Mouse (Mus musculus) MEL (cell line): Measurements from ENCODE around the gene Arhgef16. TPM values are rescaled to one million over a fixed set of nuclear protein-coding genes. Genes with fewer than 3 reads are reported as not detected.

Source experiments
- DNase-seq: peaks from one replicate; pipeline ENCODE4 v3.0.0; 2011; ENCODE audit warnings: low read depth, low spot score
- H3K27ac ChIP-seq: 2 replicates; pipeline ENCODE4 v1.5.1; 2012; ENCODE audit warnings: low read depth, mild to moderate bottlenecking, control low read depth, low read length, moderate library complexity; ENCODE audit not compliant: control insufficient read depth
- H3K27me3 ChIP-seq, 2 experiments: fragments of 150-350 bp in 1 of 2; sonication (generic) in 1 of 2; 2 replicates each; pipeline ENCODE4 v1.6.1; 2012; ENCODE audit warnings: low read length in 2 of 2, mild to moderate bottlenecking in 2 of 2, improper control_type of control experiment in 1 of 2, moderate library complexity in 1 of 2; ENCODE audit not compliant: insufficient read depth in 2 of 2, control insufficient read depth in 1 of 2
- H3K36me3 ChIP-seq, 2 experiments: 2 replicates each; pipeline ENCODE4 v1.6.1; 2012 to 2014; ENCODE audit warnings: low read length in 2 of 2, improper control_type of control experiment in 1 of 2, inconsistent platforms in 1 of 2, mild to moderate bottlenecking in 1 of 2; ENCODE audit not compliant: insufficient read depth in 2 of 2, control insufficient read depth in 1 of 2
- H3K4me1 ChIP-seq, 2 experiments: fragments of 150-350 bp in 1 of 2; sonication (generic) in 1 of 2; 2 replicates each; pipeline ENCODE4 v1.6.1; 2012; ENCODE audit warnings: low read length in 2 of 2, improper control_type of control experiment in 1 of 2, mild to moderate bottlenecking in 1 of 2; ENCODE audit not compliant: insufficient read depth in 2 of 2, control insufficient read depth in 1 of 2
- H3K4me3 ChIP-seq, 2 experiments: fragments of 150-350 bp in 1 of 2; sonication (generic) in 1 of 2; 2 replicates each; pipeline ENCODE4 v1.5.1; 2012; ENCODE audit warnings: low read depth in 2 of 2, low read length in 2 of 2, mild to moderate bottlenecking in 2 of 2, moderate library complexity in 2 of 2, control low read depth in 1 of 2, improper control_type of control experiment in 1 of 2; ENCODE audit not compliant: control insufficient read depth in 1 of 2, insufficient read depth in 1 of 2
- H3K79me2 ChIP-seq: 2 replicates; pipeline ENCODE4 v1.6.1; 2012; ENCODE audit warnings: mild to moderate bottlenecking, low read length, moderate library complexity; ENCODE audit not compliant: control insufficient read depth, poor library complexity, insufficient read depth
- H3K9ac ChIP-seq: 2 replicates; pipeline ENCODE4 v1.6.1; 2012; ENCODE audit warnings: low read depth, mild to moderate bottlenecking, control low read depth, low read length, moderate library complexity; ENCODE audit not compliant: control insufficient read depth, poor library complexity, severe bottlenecking
- H3K9me3 ChIP-seq: fragments of 150-350 bp; sonication (generic); replicated peaks from 2 replicates; pipeline ENCODE4 v1.6.1; 2012; ENCODE audit warnings: mild to moderate bottlenecking, low read length, improper control_type of control experiment, moderate library complexity; ENCODE audit not compliant: insufficient read depth
- BHLHE40 ChIP-seq: IDR thresholded peaks from 2 replicates; pipeline ENCODE4 v1.6.1; 2012; ENCODE audit warnings: low read depth, mild to moderate bottlenecking, inconsistent platforms, low read length, improper control_type of control experiment, borderline replicate concordance
- CHD1 ChIP-seq: IDR thresholded peaks from 2 replicates; pipeline ENCODE4 v1.6.1; 2012; ENCODE audit warnings: low read depth, mild to moderate bottlenecking, inconsistent platforms, low read length, improper control_type of control experiment
- CTCF ChIP-seq, 3 experiments: IDR thresholded peaks in 2 of 3; conservative IDR thresholded peaks in 1 of 3; 2 replicates each; pipeline ENCODE4 v1.5.1; 2011 to 2012; ENCODE audit warnings: low read length in 3 of 3, low read depth in 2 of 3, mild to moderate bottlenecking in 2 of 3, improper control_type of control experiment in 1 of 3, inconsistent platforms in 1 of 3, mixed read lengths in 1 of 3, moderate library complexity in 1 of 3; ENCODE audit not compliant: control insufficient read depth in 1 of 3, insufficient read depth in 1 of 3, poor library complexity in 1 of 3, severe bottlenecking in 1 of 3
- E2F4 ChIP-seq: IDR thresholded peaks from 2 replicates; pipeline ENCODE4 v1.6.1; 2011; ENCODE audit warnings: low read depth, low read length, improper control_type of control experiment, borderline replicate concordance
- EP300 ChIP-seq, 2 experiments: IDR thresholded peaks; 2 replicates each; pipeline ENCODE4 v1.6.1; 2011; ENCODE audit warnings: improper control_type of control experiment in 2 of 2, low read length in 2 of 2, low read depth in 1 of 2, mild to moderate bottlenecking in 1 of 2
- ETS1 ChIP-seq: IDR thresholded peaks from 2 replicates; pipeline ENCODE4 v1.6.1; 2012; ENCODE audit warnings: low read depth, mild to moderate bottlenecking, inconsistent platforms, low read length, improper control_type of control experiment, moderate library complexity
- GABPA ChIP-seq: IDR thresholded peaks from 2 replicates; pipeline ENCODE4 v1.6.1; 2012; ENCODE audit warnings: low read depth, mild to moderate bottlenecking, inconsistent platforms, low read length, improper control_type of control experiment, moderate library complexity
- HCFC1 ChIP-seq: IDR thresholded peaks from 2 replicates; pipeline ENCODE4 v1.6.1; 2012; ENCODE audit warnings: low read depth, mild to moderate bottlenecking, inconsistent platforms, low read length, improper control_type of control experiment, moderate library complexity
- MAFK ChIP-seq: IDR thresholded peaks from 2 replicates; pipeline ENCODE4 v1.6.1; 2011; ENCODE audit warnings: low read depth, mild to moderate bottlenecking, low read length, improper control_type of control experiment, borderline replicate concordance
- MEF2A ChIP-seq: IDR thresholded peaks from 2 replicates; pipeline ENCODE4 v1.6.1; 2014; ENCODE audit warnings: low read depth, mild to moderate bottlenecking, inconsistent platforms, low read length, improper control_type of control experiment; ENCODE audit not compliant: poor library complexity, insufficient replicate concordance, severe bottlenecking; ENCODE audit errors: extremely low read depth
- MXI1 ChIP-seq: IDR thresholded peaks from 2 replicates; pipeline ENCODE4 v1.6.1; 2011; ENCODE audit warnings: mild to moderate bottlenecking, low read depth, low read length, improper control_type of control experiment
- NELFE ChIP-seq: IDR thresholded peaks from 2 replicates; pipeline ENCODE4 v1.6.1; 2011; ENCODE audit warnings: low read depth, low read length, improper control_type of control experiment
- NRF1 ChIP-seq: IDR thresholded peaks from 2 replicates; pipeline ENCODE4 v1.6.1; 2014; ENCODE audit warnings: low read depth, mild to moderate bottlenecking, inconsistent platforms, low read length, improper control_type of control experiment, moderate library complexity; ENCODE audit not compliant: poor library complexity, insufficient read depth, severe bottlenecking
- POLR2AphosphoS2 ChIP-seq: IDR thresholded peaks from 2 replicates; pipeline ENCODE4 v1.6.1; 2011; ENCODE audit warnings: low read length, improper control_type of control experiment
- POLR2AphosphoS5 ChIP-seq: IDR thresholded peaks from 2 replicates; pipeline ENCODE4 v1.6.1; 2012; ENCODE audit warnings: low read depth, borderline replicate concordance, mild to moderate bottlenecking, inconsistent platforms, low read length, moderate library complexity, mixed read lengths
- RCOR1 ChIP-seq: IDR thresholded peaks from 2 replicates; pipeline ENCODE4 v1.6.1; 2012; ENCODE audit warnings: low read depth, mild to moderate bottlenecking, inconsistent platforms, low read length, improper control_type of control experiment
- SMC3 ChIP-seq: IDR thresholded peaks from 2 replicates; pipeline ENCODE4 v1.6.1; 2011; ENCODE audit warnings: low read depth, low read length, improper control_type of control experiment
- TAL1 ChIP-seq: IDR thresholded peaks from 2 replicates; pipeline ENCODE4 v1.6.1; 2012; ENCODE audit warnings: mild to moderate bottlenecking, inconsistent platforms, low read length, moderate library complexity, mixed read lengths
- TBP ChIP-seq: IDR thresholded peaks from 2 replicates; pipeline ENCODE4 v1.8.0; 2011; ENCODE audit warnings: low read depth, low read length, improper control_type of control experiment
- TCF12 ChIP-seq: IDR thresholded peaks from 2 replicates; pipeline ENCODE4 v1.6.1; 2014; ENCODE audit warnings: low read depth, mild to moderate bottlenecking, inconsistent platforms, low read length, improper control_type of control experiment, moderate library complexity
- USF2 ChIP-seq, 2 experiments: IDR thresholded peaks; 2 replicates each; pipeline ENCODE4 v1.6.1; 2011 to 2012; ENCODE audit warnings: improper control_type of control experiment in 2 of 2, low read length in 2 of 2, borderline replicate concordance in 1 of 2, inconsistent platforms in 1 of 2, low read depth in 1 of 2, mild to moderate bottlenecking in 1 of 2; ENCODE audit not compliant: insufficient read depth in 1 of 2
- ZKSCAN1 ChIP-seq: IDR thresholded peaks from 2 replicates; pipeline ENCODE4 v1.6.1; 2012; ENCODE audit warnings: low read depth, mild to moderate bottlenecking, inconsistent platforms, low read length, improper control_type of control experiment, moderate library complexity
- polyA plus RNA-seq, 2 experiments: library from polyadenylated mRNA; stranded (reverse) in 1 of 2; unstranded in 1 of 2; fragments of >175 nt in 1 of 2; fragments of >200 nt in 1 of 2; gene quantifications; 2 replicates each; pipeline versions ENCODE4 v1.2.1 to v1.2.4; 2012; ENCODE audit warnings: low replicate concordance in 2 of 2, low read depth in 1 of 2; ENCODE audit not compliant: insufficient read length in 2 of 2, insufficient read depth in 1 of 2, missing spikeins in 1 of 2
- total RNA-seq: library from RNA; depleted of rRNA; stranded (reverse); fragments of 300-350 nt; gene quantifications from 2 replicates; pipeline ENCODE4 v1.2.3, GENCODE M21; 2012

The Arhgef16 gene
- total and polyA plus RNA-seq, 3 experiments = not detected

GRCm38 (mm10) chr4:154260755-154261154 lies 40.7 kb downstream of the Arhgef16 start:
- no peaks in the 10 kb centered on the region for H3K27me3 ChIP-seq
- H3K9me3 ChIP-seq = no peaks in the 10 kb centered on the region
- no peaks in the 10 kb centered on the region for H3K79me2 ChIP-seq
- no peak overlapping the region for H3K9ac ChIP-seq
- no peaks in the 10 kb centered on the region for H3K36me3 ChIP-seq
- TF ChIP-seq TAL1 = no peak
- no peak for TF ChIP-seq RCOR1
- no peak for TF ChIP-seq TBP
- no peak for TF ChIP-seq HCFC1
- no peak for TF ChIP-seq NELFE
- TF ChIP-seq ETS1 = no peak
- TF ChIP-seq MXI1 = no peak
- TF ChIP-seq POLR2AphosphoS5 = no peak
- TF ChIP-seq EP300 (IDR thresholded peaks at IDR 0.05; ENCODE audit: low read depth in 1 of 2, low read length in 2 of 2) = no peak
- no peak for TF ChIP-seq NRF1
- no peak for TF ChIP-seq BHLHE40
- no peak for TF ChIP-seq POLR2AphosphoS2
- no peak for TF ChIP-seq CHD1
- no peak for TF ChIP-seq GABPA
- TF ChIP-seq TCF12 = no peak
- TF ChIP-seq MEF2A = no peak
- TF ChIP-seq ZKSCAN1 = no peak
- no peak for TF ChIP-seq USF2 (IDR thresholded peaks at IDR 0.05; ENCODE audit: borderline replicate concordance in 1 of 2, insufficient read depth in 1 of 2, low read depth in 1 of 2, low read length in 2 of 2)
- TF ChIP-seq CTCF (IDR thresholded peaks at IDR 0.05 in 2 of 3, conservative IDR thresholded peaks at IDR 0.05 in 1 of 3; ENCODE audit: control insufficient read depth in 1 of 3, insufficient read depth in 1 of 3, low read depth in 2 of 3, low read length in 3 of 3, poor library complexity in 1 of 3, severe bottlenecking in 1 of 3) = no peak
- DNase-seq = no peak
- H3K4me1 ChIP-seq = no peaks in the 10 kb centered on the region
- H3K4me3 ChIP-seq = no peak overlapping the region
- H3K27ac ChIP-seq = no peak overlapping the region

GRCm38 (mm10) chr4:154252537-154253255 lies 48.8 kb downstream of the Arhgef16 start:
- H3K4me3 ChIP-seq = no peak overlapping the region

More at GRCm38 (mm10) chr4:154252537-154253255, 48.8 kb downstream of the Arhgef16 start:
- no peak for TF ChIP-seq E2F4
- TF ChIP-seq SMC3 = no peak
- no peak for TF ChIP-seq TAL1
- no peak for TF ChIP-seq MEF2A
- TF ChIP-seq POLR2AphosphoS5 = no peak
- TF ChIP-seq MAFK = no peak
- H3K9ac ChIP-seq = no peak overlapping the region
- no peaks in the 10 kb centered on the region for H3K4me1 ChIP-seq
- no peak for DNase-seq
- H3K27ac ChIP-seq = no peak overlapping the region
- H3K36me3 ChIP-seq = no peaks in the 10 kb centered on the region
- H3K27me3 ChIP-seq = no peaks in the 10 kb centered on the region
- H3K79me2 ChIP-seq = no peaks in the 10 kb centered on the region
- no peaks in the 10 kb centered on the region for H3K9me3 ChIP-seq
